Mouse (Mus musculus) left cerebral cortex, postnatal 10 days (tissue): ENCODE results near the gene Gkn3. TPM values are rescaled to one million over a fixed set of nuclear protein-coding genes. Genes with fewer than 3 reads are reported as not detected.

Source experiments
- DNase-seq, 2 experiments: peaks; one replicate each; pipeline ENCODE4 v3.0.0; 2021 to 2022; ENCODE audit warnings: low spot score in 2 of 2, mixed read lengths in 1 of 2; ENCODE audit errors: extremely low spot score in 1 of 2
- intact Hi-C: fragments of 180-260 bp; cut with DNase I; formaldehyde crosslinking; loops from one replicate; pipeline ENCODE4 v1.15.1; 2025
- total RNA-seq, 2 experiments: library from RNA; stranded (reverse); gene quantifications; 2 replicates each; pipeline ENCODE4 v1.2.3; 2021

The Gkn3 gene
- 1 to 10 TPM; 3.0 to 3.6 TPM for total RNA-seq

GRCm38 (mm10) chr6:87388877-87389276 lies at the start of gene Gkn3:
Gene Gkn3 (minus strand): TSS chr6:87388935.
- DNase-seq = no peak
- intact Hi-C loops = no loop called here

- intact Hi-C loops = no loop called here
- DNase-seq = no peak
Observed at GRCm38 (mm10) chr6:87436745-87437144, 48.0 kb upstream of the Gkn3 start.

- intact Hi-C loops = no loop called here
- no peak for DNase-seq
Observed at GRCm38 (mm10) chr6:87435791-87436190, 47.1 kb upstream of the Gkn3 start.

GRCm38 (mm10) chr6:87428487-87429044 lies 39.8 kb upstream of the Gkn3 start, which contains the start of gene Bmp10:
Gene Bmp10 (plus strand): TSS chr6:87428994.
- DNase-seq = no peak
- intact Hi-C loops = no loop called here

GRCm38 (mm10) chr6:87427616-87428015 lies 38.9 kb upstream of the Gkn3 start:
- intact Hi-C loops = no loop called here
- DNase-seq = no peak

- intact Hi-C loops = no loop called here
- no peak for DNase-seq
Observed at GRCm38 (mm10) chr6:87426954-87427353, 38.2 kb upstream of the Gkn3 start.

- intact Hi-C loops = no loop called here
- peak; percentile 9 to 60 for DNase-seq
Observed at GRCm38 (mm10) chr6:87424037-87424816, 35.5 kb upstream of the Gkn3 start.

- intact Hi-C loops = no loop called here
- DNase-seq = no peak
Observed at GRCm38 (mm10) chr6:87422304-87422703, 33.6 kb upstream of the Gkn3 start.

- DNase-seq = no peak
- intact Hi-C loops = no loop called here
Observed at GRCm38 (mm10) chr6:87412011-87412410, 23.3 kb upstream of the Gkn3 start.

- intact Hi-C loops = no loop called here
- DNase-seq = no peak
Observed at GRCm38 (mm10) chr6:87401456-87401855, 12.7 kb upstream of the Gkn3 start.

- intact Hi-C loops = loop anchor here (5.0 to 10.0 kb wide), 3 partner anchors 47 to 275 kb away; partner anchors contain the start of gene Aplf
- DNase-seq = no peak
Observed at GRCm38 (mm10) chr6:87399886-87400566, 11.3 kb upstream of the Gkn3 start.

- intact Hi-C loops = loop anchor here (5.0 to 10.0 kb wide), 3 partner anchors 48 to 276 kb away; partner anchors contain the start of gene Aplf
- DNase-seq = peak; percentile 47 to 75
Observed at GRCm38 (mm10) chr6:87399137-87399536, 10.4 kb upstream of the Gkn3 start.

- intact Hi-C loops = loop anchor here (5.0 to 10.0 kb wide), 3 partner anchors 53 to 280 kb away; partner anchors contain the start of gene Aplf
- DNase-seq = no peak
Observed at GRCm38 (mm10) chr6:87394783-87395182, 6.0 kb upstream of the Gkn3 start.

GRCm38 (mm10) chr6:87393466-87394205 lies 4.9 kb upstream of the Gkn3 start:
- no peak for DNase-seq
- intact Hi-C loops = loop anchor here (10.0 kb wide), 1 partner anchor 281 kb away; the partner anchor contains the start of gene Aplf

GRCm38 (mm10) chr6:87389455-87389989 lies 787 bp upstream of the Gkn3 start:
- no peak for DNase-seq
- intact Hi-C loops = no loop called here

GRCm38 (mm10) chr6:87386681-87387080 lies 2.1 kb downstream of the Gkn3 start:
- intact Hi-C loops = loop anchor here (2.0 kb wide), 1 partner anchor 286 kb away; no protein-coding TSS in a partner anchor
- DNase-seq = no peak

- peak; percentile 56 to 77 for DNase-seq
- intact Hi-C loops = loop anchor here (2.0 kb wide), 1 partner anchor 285 kb away; no protein-coding TSS in a partner anchor
Observed at GRCm38 (mm10) chr6:87386203-87386602, 2.5 kb downstream of the Gkn3 start.

GRCm38 (mm10) chr6:87384761-87385160 lies 4.0 kb downstream of the Gkn3 start:
- peak; percentile 18 to 35 for DNase-seq
- intact Hi-C loops = loop anchor here (1.0 kb wide), 1 partner anchor 15 kb away; no protein-coding TSS in a partner anchor
